Mouse (Mus musculus): ENCODE measurements around the gene Hectd1. TPM values are rescaled to one million over a fixed set of nuclear protein-coding genes. Genes with fewer than 3 reads are reported as not detected.
A peak's percentile ranks its signal among the peaks of the same experiment; 100 is the strongest.

Gene Hectd1
- total RNA-seq (2018; cell fraction: chromatin; rRNA removed), result 100 to 1,000 TPM; 135 to 424 (median 190) TPM
- 10 to 100 TPM; 25.2 to 65.7 (median 46.8) TPM for total RNA-seq (2018; cell fraction: cytosol; rRNA removed)
- 100 to 1,000 TPM in 25 of 26 experiments, 10 to 100 TPM in 1; 94.9 to 369 (median 125) TPM for total RNA-seq (2018; cell fraction: nucleus; rRNA removed)
- 30.4 to 33.6 TPM (median 31.3 TPM) in 3 replicates for polyA plus RNA-seq (2018)

DNA sequence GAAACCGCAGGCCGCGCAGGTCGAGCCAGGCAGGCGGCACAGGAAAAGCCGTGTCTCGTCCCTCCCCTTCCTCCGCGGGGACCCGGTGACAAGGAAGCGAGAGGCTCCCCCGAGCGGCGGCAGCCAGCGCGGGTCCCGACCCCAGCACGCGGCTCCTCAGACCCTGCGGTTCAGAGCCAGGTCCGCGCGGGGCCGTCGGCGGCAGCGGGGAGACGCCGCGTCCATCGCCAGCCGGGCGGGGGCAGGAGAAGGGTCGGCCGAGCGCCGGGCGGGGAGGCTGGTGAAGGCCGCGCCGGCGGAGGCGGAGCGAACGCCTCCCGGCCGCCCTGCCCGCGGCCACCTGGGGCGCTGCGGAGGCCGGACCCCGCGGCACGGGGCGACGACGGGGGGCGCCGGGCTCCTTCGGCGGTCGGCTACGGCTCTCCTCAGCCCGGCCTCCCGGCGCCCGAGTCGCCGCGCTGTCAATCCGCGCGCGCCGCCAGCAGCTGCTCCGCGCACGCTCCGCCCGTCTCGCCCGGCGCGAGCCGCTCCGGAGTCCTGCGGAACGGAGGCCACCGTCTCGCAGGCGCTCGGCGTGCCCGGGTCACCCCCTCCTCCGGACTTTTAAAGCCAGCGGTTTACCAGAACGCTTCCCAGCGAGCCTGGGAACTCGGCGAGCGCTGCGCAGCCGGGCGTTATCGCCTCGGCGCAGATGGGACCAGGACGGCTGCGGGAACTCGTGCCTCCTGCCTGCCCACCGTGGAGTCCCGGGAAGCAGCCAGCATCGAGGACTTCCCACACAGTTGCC, at the start of gene Hectd1:
Hectd1 (minus strand) TSS at position 247 of the 787 bp plus-strand sequence.
- H3K36me3 ChIP-seq (ENCODE audit: inconsistent target), result peaks cover 9% of the 10 kb centered on the region; the same call in 1 of the 2 replicates
- under 1% methylated on average over 90 of the region's 114 CpGs for WGBS (ENCODE audit: missing documents)
- peak within 1 kb of the TSS; percentile 75 for H3K27ac ChIP-seq
- peak within 1 kb of the TSS; percentile 59 for H3K4me3 ChIP-seq (ENCODE audit: inconsistent target)
- H3K79me2 ChIP-seq (ENCODE audit: inconsistent target), result peaks cover 56% of the 10 kb centered on the region

- Histone ChIP-seq H3K4me3 (ENCODE audit: inconsistent target) (no peak overlapping the region), H3K27ac (no peak overlapping the region), H3K79me2 (ENCODE audit: inconsistent target) (no peaks in the 10 kb centered on the region), H3K36me3 (ENCODE audit: inconsistent target) (0 out of 2 replicates have a peak, but pooled peaks cover 10% of the 10 kb centered on the region)
- WGBS (ENCODE audit: missing documents), result 36% methylated on average over 11 of the region's 11 CpGs
Observed at GRCm38 (mm10) chr12:51871446-51872144, 42.3 kb upstream of the Hectd1 start.

GRCm38 (mm10) chr12:51869511-51869910, 40.2 kb upstream of the Hectd1 start:
- H3K36me3 ChIP-seq (ENCODE audit: inconsistent target), result no peaks in the 10 kb centered on the region
- no peak overlapping the region for H3K4me3 ChIP-seq (ENCODE audit: inconsistent target)
- WGBS (ENCODE audit: missing documents), result 88% methylated on average over 3 of the region's 3 CpGs
- no peaks in the 10 kb centered on the region for H3K79me2 ChIP-seq (ENCODE audit: inconsistent target)
- no peak overlapping the region for H3K27ac ChIP-seq

DNA sequence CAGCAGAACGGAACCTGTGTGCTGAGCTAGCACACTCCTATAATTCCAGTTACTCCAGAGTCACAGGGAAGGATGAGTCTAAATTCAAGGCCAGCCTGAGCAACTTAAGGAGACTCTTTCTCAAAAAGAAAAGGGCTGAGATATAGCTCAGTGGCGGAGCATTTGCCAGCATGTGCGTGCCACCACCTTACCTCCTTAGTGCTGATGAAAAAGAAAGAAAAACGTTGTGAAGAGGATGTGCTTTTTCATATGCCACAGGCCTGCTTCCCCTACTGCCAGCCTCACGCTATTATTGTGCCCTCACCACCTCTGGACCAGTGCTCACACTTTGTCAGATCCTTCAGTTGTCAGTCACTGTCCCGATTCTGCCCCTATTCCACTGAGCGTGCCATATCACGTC, 37.7 kb upstream of the Hectd1 start:
- WGBS (ENCODE audit: missing documents), result 54% methylated on average over 8 of the region's 8 CpGs
- no peaks in the 10 kb centered on the region for H3K79me2 ChIP-seq (ENCODE audit: inconsistent target)
- no peak overlapping the region for H3K4me3 ChIP-seq (ENCODE audit: inconsistent target)
- no peaks in the 10 kb centered on the region for H3K36me3 ChIP-seq (ENCODE audit: inconsistent target)
- H3K27ac ChIP-seq, result peak overlapping the region; percentile 92

DNA sequence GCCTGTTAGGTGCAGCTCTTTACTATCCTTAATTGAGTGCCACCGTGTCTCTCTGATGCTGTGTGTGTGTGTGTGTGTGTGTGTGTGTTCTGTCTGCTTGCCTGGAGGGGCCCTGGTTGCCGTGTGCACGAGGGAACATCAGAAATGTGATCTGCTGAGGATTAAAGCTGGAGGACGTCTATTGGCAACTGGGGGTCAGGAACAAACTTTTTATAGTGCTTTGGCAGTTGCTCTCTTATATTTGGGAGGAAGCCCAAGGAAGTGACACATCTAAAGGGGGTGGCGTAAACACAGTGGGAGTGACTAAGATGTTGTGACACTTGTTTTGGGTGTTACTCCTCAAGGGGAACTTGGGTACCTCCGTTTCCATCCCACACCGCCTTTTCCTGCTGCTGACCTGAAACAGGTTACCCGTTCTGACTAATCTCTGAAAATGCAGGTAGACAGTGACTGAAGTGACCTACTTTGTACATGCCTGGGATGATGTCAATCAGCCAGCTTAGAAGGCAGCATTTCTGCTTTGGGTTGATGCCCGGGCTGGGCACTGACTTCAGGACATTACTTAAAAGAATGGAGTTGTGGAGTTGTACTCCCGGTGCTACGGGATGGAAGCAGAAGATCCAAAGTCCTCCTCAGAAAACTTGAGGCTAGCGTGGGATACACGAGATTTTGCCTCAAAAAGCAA, 37.0 kb upstream of the Hectd1 start:
- Histone ChIP-seq H3K36me3 (ENCODE audit: inconsistent target) (no peaks in the 10 kb centered on the region), H3K79me2 (ENCODE audit: inconsistent target) (no peaks in the 10 kb centered on the region), H3K27ac (peak overlapping the region; percentile 92), H3K4me3 (ENCODE audit: inconsistent target) (peak overlapping the region; percentile 2; the same call in 1 of the 2 replicates)
- 25% methylated on average over 12 of the region's 13 CpGs for WGBS (ENCODE audit: missing documents)

GRCm38 (mm10) chr12:51865790-51866179, 36.4 kb upstream of the Hectd1 start:
- no peaks in the 10 kb centered on the region for H3K36me3 ChIP-seq (ENCODE audit: inconsistent target)
- H3K4me3 ChIP-seq (ENCODE audit: inconsistent target), result no peak overlapping the region; the same call in 1 of the 2 replicates
- 0% methylated on average over 4 of the region's 4 CpGs for WGBS (ENCODE audit: missing documents)
- peak overlapping the region; percentile 92 for H3K27ac ChIP-seq
- no peaks in the 10 kb centered on the region for H3K79me2 ChIP-seq (ENCODE audit: inconsistent target)

GRCm38 (mm10) chr12:51865061-51865789, 35.9 kb upstream of the Hectd1 start:
- Histone ChIP-seq H3K27ac (peak overlapping the region; percentile 92), H3K4me3 (ENCODE audit: inconsistent target) (no peak overlapping the region; the same call in 1 of the 2 replicates), H3K79me2 (ENCODE audit: inconsistent target) (no peaks in the 10 kb centered on the region), H3K36me3 (ENCODE audit: inconsistent target) (no peaks in the 10 kb centered on the region)
- 27% methylated on average over 9 of the region's 9 CpGs for WGBS (ENCODE audit: missing documents)

DNA sequence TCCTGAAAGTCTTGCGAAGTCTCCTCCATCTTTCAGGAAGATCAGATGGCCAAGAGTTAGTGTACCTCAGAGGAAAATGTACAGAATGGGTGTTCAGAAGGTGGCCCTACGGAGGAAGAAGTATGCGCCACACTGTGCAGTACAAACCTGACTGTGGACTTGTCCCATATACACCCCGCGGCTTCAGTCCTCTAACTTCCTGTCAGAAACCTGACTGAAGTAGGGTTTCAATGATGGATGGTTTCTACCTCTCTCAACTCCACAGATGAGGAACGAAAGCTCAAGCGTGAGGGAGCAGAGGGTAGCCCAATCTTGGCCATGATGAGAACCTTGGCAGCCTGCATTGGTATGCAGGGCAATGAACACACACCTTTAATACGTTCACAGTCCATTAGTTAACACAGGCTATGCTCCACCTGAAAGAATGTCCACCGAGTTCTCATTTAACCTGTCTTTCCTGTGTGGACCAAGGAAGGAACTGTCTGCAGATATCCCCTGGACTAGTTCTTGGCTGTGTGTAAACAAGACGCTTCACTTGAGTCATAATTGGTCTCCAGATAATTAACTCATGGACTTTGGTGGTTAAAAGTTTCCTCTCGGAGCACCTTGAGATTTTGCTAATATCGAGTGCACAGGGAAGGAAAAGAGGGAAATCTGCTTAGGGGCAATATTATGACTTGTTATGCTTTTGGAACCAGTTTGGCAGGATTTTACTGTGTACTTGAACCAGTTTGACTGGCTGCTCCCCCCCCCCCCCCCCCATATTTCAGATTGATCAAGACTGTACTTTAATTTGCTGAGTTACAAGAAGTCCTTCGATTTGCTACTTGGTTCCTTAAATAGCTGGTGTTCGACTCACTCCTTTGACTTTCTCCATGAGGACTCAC, 34.0 kb upstream of the Hectd1 start:
- 81% methylated on average over 14 of the region's 14 CpGs for WGBS (ENCODE audit: missing documents)
- Histone ChIP-seq H3K4me3 (ENCODE audit: inconsistent target) (no peak overlapping the region), H3K36me3 (ENCODE audit: inconsistent target) (no peaks in the 10 kb centered on the region), H3K79me2 (ENCODE audit: inconsistent target) (no peaks in the 10 kb centered on the region), H3K27ac (no peak overlapping the region)

DNA sequence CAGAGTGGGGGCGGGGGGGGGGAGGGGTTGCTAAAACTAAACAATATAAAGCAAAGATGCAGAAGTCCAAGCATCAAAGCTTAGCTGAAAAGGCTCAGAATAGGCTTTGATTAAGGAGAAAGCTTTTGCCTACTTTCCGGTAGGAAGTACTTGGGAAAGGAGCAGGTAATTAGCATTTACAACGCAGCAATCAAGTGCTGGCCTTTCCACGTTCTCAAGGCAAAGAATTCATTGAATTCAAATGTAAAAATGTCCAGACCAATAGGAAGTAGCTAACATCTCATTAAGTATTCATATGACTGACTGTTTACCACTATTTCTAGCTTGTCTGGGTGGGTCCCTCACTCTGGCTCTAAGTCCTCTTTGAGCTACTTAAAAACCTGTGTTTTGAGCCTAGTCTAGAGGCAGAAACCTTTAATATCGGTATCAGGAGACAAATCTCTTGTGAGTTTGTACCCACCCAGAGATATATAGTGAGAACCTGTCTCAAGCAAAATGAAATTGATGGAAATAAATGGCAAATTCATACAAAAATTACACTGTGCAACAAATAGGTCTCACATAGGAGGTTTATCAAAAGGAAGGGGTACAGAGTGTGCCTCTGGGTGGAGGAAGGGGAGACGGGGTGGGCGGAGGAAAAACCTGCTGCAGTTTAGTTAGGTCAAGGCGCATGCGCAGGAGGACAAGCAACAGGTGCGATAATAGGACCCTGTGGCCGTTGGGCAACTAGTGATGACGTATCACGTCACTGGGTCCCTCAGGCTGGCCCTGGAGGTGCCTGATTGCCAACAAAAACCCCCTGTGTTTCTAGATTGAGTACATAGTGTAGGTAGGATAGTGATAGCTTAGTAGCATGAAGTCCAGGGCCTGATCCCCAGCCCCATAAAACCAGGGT, 29.0 kb upstream of the Hectd1 start:
- Histone ChIP-seq H3K27ac (no peak overlapping the region), H3K79me2 (ENCODE audit: inconsistent target) (no peaks in the 10 kb centered on the region), H3K4me3 (ENCODE audit: inconsistent target) (no peak overlapping the region), H3K36me3 (ENCODE audit: inconsistent target) (no peaks in the 10 kb centered on the region)
- WGBS (ENCODE audit: missing documents), result 96% methylated on average over 13 of the region's 13 CpGs

DNA sequence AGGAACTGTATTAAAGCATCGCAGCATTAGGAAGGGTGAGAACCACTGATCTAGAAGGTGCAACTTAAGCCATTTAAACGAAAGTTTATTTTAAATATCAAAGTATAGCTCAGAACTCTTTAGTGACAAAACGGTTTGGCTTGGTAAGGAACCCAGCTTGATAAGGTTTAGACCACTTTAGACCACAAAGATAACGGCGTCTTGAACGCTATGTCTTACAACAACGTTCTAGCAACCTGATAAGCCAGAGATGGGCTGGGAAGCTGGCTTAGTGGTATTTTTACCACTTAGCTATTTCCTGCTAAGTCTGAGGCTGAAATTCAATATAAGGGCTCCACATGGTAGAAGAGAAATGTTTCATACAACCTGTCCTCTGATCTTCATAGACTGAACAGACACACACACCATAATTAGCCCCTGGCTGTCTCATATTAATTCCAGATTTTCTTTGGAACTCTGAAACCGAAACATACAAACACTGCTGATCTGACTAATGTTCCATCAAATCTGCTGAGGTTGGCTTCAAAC, 27.5 kb upstream of the Hectd1 start:
- Histone ChIP-seq H3K36me3 (ENCODE audit: inconsistent target) (no peaks in the 10 kb centered on the region), H3K27ac (no peak overlapping the region), H3K4me3 (ENCODE audit: inconsistent target) (no peak overlapping the region), H3K79me2 (ENCODE audit: inconsistent target) (no peaks in the 10 kb centered on the region)
- 49% methylated on average over 8 of the region's 8 CpGs for WGBS (ENCODE audit: missing documents)

GRCm38 (mm10) chr12:51855872-51856271, 26.5 kb upstream of the Hectd1 start:
- H3K36me3 ChIP-seq (ENCODE audit: inconsistent target), result no peaks in the 10 kb centered on the region

DNA sequence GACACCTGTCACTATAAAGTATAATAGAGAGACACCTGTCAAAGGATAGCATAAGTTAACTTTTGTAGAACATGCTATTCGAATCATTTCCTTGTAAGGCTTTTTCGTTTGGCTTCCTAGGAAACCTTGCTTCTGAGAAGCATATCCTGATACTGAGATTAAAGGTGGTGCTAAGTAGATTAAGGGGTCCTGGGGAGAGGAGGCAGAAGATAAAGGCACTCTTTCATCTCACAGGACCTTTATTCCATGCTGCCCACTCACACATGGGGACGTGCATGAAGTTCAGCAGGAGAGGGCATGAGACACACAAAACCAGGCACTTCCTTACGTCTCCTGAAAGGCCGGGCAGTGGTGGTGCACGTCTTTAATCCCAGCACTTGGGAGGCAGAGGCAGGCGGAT, 26.1 kb upstream of the Hectd1 start:
- Histone ChIP-seq H3K4me3 (ENCODE audit: inconsistent target) (no peak overlapping the region), H3K27ac (no peak overlapping the region)
- WGBS (ENCODE audit: missing documents), result 94% methylated on average over 5 of the region's 7 CpGs

More at GRCm38 (mm10) chr12:51855872-51856271, 26.5 kb upstream of the Hectd1 start:
- WGBS (ENCODE audit: missing documents), result 100% methylated on average over 2 of the region's 2 CpGs
- Histone ChIP-seq H3K27ac (no peak overlapping the region), H3K79me2 (ENCODE audit: inconsistent target) (no peaks in the 10 kb centered on the region), H3K4me3 (ENCODE audit: inconsistent target) (no peak overlapping the region)

More for the DNA sequence above, 26.1 kb upstream of the Hectd1 start:
- no peaks in the 10 kb centered on the region for H3K36me3 ChIP-seq (ENCODE audit: inconsistent target)
- H3K79me2 ChIP-seq (ENCODE audit: inconsistent target), result no peaks in the 10 kb centered on the region
